Mouse (Mus musculus) CH12.LX (cell line): ENCODE data around the gene Gm16181. TPM values are rescaled to one million over a fixed set of nuclear protein-coding genes. Genes with fewer than 3 reads are reported as not detected.
A peak's percentile ranks its signal among the peaks of the same experiment; 100 is the strongest.

Experiments
- DNase-seq: peaks from one replicate; pipeline ENCODE4 v3.0.0-alpha.2; 2013; ENCODE audit errors: extremely low read depth
- H3K27ac ChIP-seq: 2 replicates; pipeline ENCODE4 v1.5.1; 2012; ENCODE audit warnings: low read depth, mild to moderate bottlenecking, control low read depth, moderate library complexity; ENCODE audit not compliant: insufficient read depth
- H3K27me3 ChIP-seq: replicated peaks from 2 replicates; pipeline ENCODE3; 2012; ENCODE audit warnings: inconsistent platforms
- H3K36me3 ChIP-seq, 2 experiments: replicated peaks in 1 of 2; 2 replicates each; pipeline versions ENCODE3 to v1.6.1; 2012; ENCODE audit warnings: inconsistent platforms in 1 of 2, low read length in 1 of 2, mild to moderate bottlenecking in 1 of 2, mixed read lengths in 1 of 2, moderate library complexity in 1 of 2; ENCODE audit not compliant: control insufficient read depth in 1 of 2, insufficient read depth in 1 of 2
- H3K4me1 ChIP-seq, 2 experiments: 2 replicates each; pipeline ENCODE4 v1.6.1; 2012; ENCODE audit warnings: inconsistent platforms in 1 of 2, moderate library complexity in 1 of 2; ENCODE audit not compliant: insufficient read depth in 2 of 2, control insufficient read depth in 1 of 2
- H3K4me2 ChIP-seq: 2 replicates; pipeline ENCODE4 v1.6.1; 2012; ENCODE audit warnings: low read depth, mild to moderate bottlenecking, control low read depth; ENCODE audit not compliant: poor library complexity, insufficient read depth, severe bottlenecking
- H3K4me3 ChIP-seq, 3 experiments: fragments of 150-350 bp in 1 of 3; sonication (generic) in 1 of 3; replicated peaks in 1 of 3; 2 replicates each; pipeline versions ENCODE3 to v1.5.1; 2011 to 2012; ENCODE audit warnings: low read depth in 2 of 3, low read length in 2 of 3, mild to moderate bottlenecking in 2 of 3, moderate library complexity in 2 of 3, control low read depth in 1 of 3, improper control_type of control experiment in 1 of 3, inconsistent platforms in 1 of 3, mixed read lengths in 1 of 3; ENCODE audit not compliant: poor library complexity in 1 of 3
- H3K79me2 ChIP-seq: replicated peaks from 2 replicates; pipeline ENCODE4 v1.6.1; 2012; ENCODE audit warnings: mild to moderate bottlenecking, moderate library complexity; ENCODE audit not compliant: control insufficient read depth, poor library complexity, insufficient read depth, severe bottlenecking; ENCODE audit errors: extremely low read depth
- H3K9ac ChIP-seq: 2 replicates; pipeline ENCODE4 v1.6.1; 2012; ENCODE audit warnings: low read depth, mild to moderate bottlenecking, control low read depth, moderate library complexity; ENCODE audit not compliant: insufficient read depth
- H3K9me3 ChIP-seq: replicated peaks from 2 replicates; pipeline ENCODE3; 2012; ENCODE audit warnings: low read length, inconsistent platforms, mixed read lengths
- BHLHE40 ChIP-seq: IDR thresholded peaks from 2 replicates; pipeline ENCODE4 v1.6.1; 2011; ENCODE audit warnings: mild to moderate bottlenecking, low read depth, low read length, improper control_type of control experiment
- CHD1 ChIP-seq: IDR thresholded peaks from 2 replicates; pipeline ENCODE4 v1.6.1; 2012; ENCODE audit warnings: low read depth, low read length, improper control_type of control experiment, inconsistent platforms
- CTCF ChIP-seq, 2 experiments: IDR thresholded peaks in 1 of 2; conservative IDR thresholded peaks in 1 of 2; 2 replicates each; pipeline ENCODE4 v1.5.1; 2011 to 2012; ENCODE audit warnings: low read depth in 2 of 2, low read length in 2 of 2, improper control_type of control experiment in 1 of 2, inconsistent platforms in 1 of 2, mild to moderate bottlenecking in 1 of 2, moderate library complexity in 1 of 2
- E2F4 ChIP-seq: IDR thresholded peaks from 2 replicates; pipeline ENCODE4 v1.6.1; 2011; ENCODE audit warnings: low read depth, low read length, improper control_type of control experiment; ENCODE audit not compliant: insufficient replicate concordance
- ELF1 ChIP-seq: IDR thresholded peaks from 2 replicates; pipeline ENCODE4 v1.6.1; 2014; ENCODE audit warnings: low read depth, mild to moderate bottlenecking, inconsistent platforms, low read length, improper control_type of control experiment
- HCFC1 ChIP-seq: IDR thresholded peaks from 2 replicates; pipeline ENCODE4 v1.6.1; 2012; ENCODE audit warnings: low read depth, mild to moderate bottlenecking, inconsistent platforms, low read length, improper control_type of control experiment
- KAT2A ChIP-seq: IDR thresholded peaks from 2 replicates; pipeline ENCODE4 v1.6.1; 2012; ENCODE audit warnings: low read length, improper control_type of control experiment, inconsistent platforms; ENCODE audit not compliant: insufficient replicate concordance
- MAFK ChIP-seq: IDR thresholded peaks from 2 replicates; pipeline ENCODE4 v1.6.1; 2011; ENCODE audit warnings: low read length, improper control_type of control experiment; ENCODE audit not compliant: insufficient replicate concordance
- MAX ChIP-seq: IDR thresholded peaks from 2 replicates; pipeline ENCODE4 v1.6.1; 2011; ENCODE audit warnings: low read length, improper control_type of control experiment
- MAZ ChIP-seq: IDR thresholded peaks from 2 replicates; pipeline ENCODE4 v1.6.1; 2012; ENCODE audit warnings: low read depth, mild to moderate bottlenecking, inconsistent platforms, low read length, improper control_type of control experiment, moderate library complexity
- MXI1 ChIP-seq: IDR thresholded peaks from 2 replicates; pipeline ENCODE4 v1.6.1; 2011; ENCODE audit warnings: mild to moderate bottlenecking, low read depth, low read length, improper control_type of control experiment
- MYC ChIP-seq: IDR thresholded peaks from 2 replicates; pipeline ENCODE4 v1.6.1; 2011; ENCODE audit warnings: low read depth, mild to moderate bottlenecking, improper control_type of control experiment, low read length
- NELFE ChIP-seq: IDR thresholded peaks from 2 replicates; pipeline ENCODE4 v1.6.1; 2011; ENCODE audit warnings: low read depth, low read length, improper control_type of control experiment
- NRF1 ChIP-seq: IDR thresholded peaks from 2 replicates; pipeline ENCODE4 v1.6.1; 2014; ENCODE audit warnings: low read depth, mild to moderate bottlenecking, inconsistent platforms, low read length, improper control_type of control experiment, moderate library complexity
- PAX5 ChIP-seq: IDR thresholded peaks from 2 replicates; pipeline ENCODE4 v1.6.1; 2012; ENCODE audit warnings: low read length, inconsistent platforms, mixed read lengths
- POLR2A ChIP-seq: IDR thresholded peaks from 2 replicates; pipeline ENCODE4 v1.6.1; 2011; ENCODE audit warnings: low read depth, mild to moderate bottlenecking, improper control_type of control experiment, low read length
- RAD21 ChIP-seq: IDR thresholded peaks from 2 replicates; pipeline ENCODE4 v1.6.1; 2011; ENCODE audit warnings: low read depth, mild to moderate bottlenecking, low read length, improper control_type of control experiment, moderate library complexity
- RCOR1 ChIP-seq: conservative IDR thresholded peaks from 2 replicates; pipeline ENCODE4 v1.6.1; 2012; ENCODE audit warnings: low read depth, mild to moderate bottlenecking, inconsistent platforms, low read length, improper control_type of control experiment
- SIN3A ChIP-seq: IDR thresholded peaks from 2 replicates; pipeline ENCODE4 v1.6.1; 2012; ENCODE audit warnings: low read length, improper control_type of control experiment, inconsistent platforms
- TBP ChIP-seq: conservative IDR thresholded peaks from 2 replicates; pipeline ENCODE4 v1.6.1; 2011; ENCODE audit warnings: low read depth, low read length, improper control_type of control experiment
- TCF12 ChIP-seq: IDR thresholded peaks from 2 replicates; pipeline ENCODE4 v1.6.1; 2014; ENCODE audit warnings: low read depth, mild to moderate bottlenecking, inconsistent platforms, low read length, improper control_type of control experiment
- UBTF ChIP-seq: IDR thresholded peaks from 2 replicates; pipeline ENCODE4 v1.6.1; 2012; ENCODE audit warnings: low read depth, mild to moderate bottlenecking, inconsistent platforms, low read length, improper control_type of control experiment, moderate library complexity
- USF1 ChIP-seq: IDR thresholded peaks from 2 replicates; pipeline ENCODE4 v1.6.1; 2014; ENCODE audit warnings: low read depth, mild to moderate bottlenecking, inconsistent platforms, low read length, improper control_type of control experiment
- USF2 ChIP-seq: conservative IDR thresholded peaks from 2 replicates; pipeline ENCODE4 v1.6.1; 2011; ENCODE audit warnings: low read depth, low read length, improper control_type of control experiment
- ZC3H11A ChIP-seq: IDR thresholded peaks from 2 replicates; pipeline ENCODE4 v1.6.1; 2012; ENCODE audit warnings: low read depth, mild to moderate bottlenecking, inconsistent platforms, low read length, improper control_type of control experiment
- dilution Hi-C: fragments of 300-500 bp; cut with MboI; formaldehyde crosslinking; loops from 2 replicates; pipeline ENCODE4 v1.14.3; 2020; ENCODE audit warnings: low sequenced_read_pairs; ENCODE audit not compliant: extremely low pct_unique_long_range_greater_than_20kb, extremely low pct_ligation_motif_present
- in situ Hi-C: fragments of 300-500 bp; cut with MboI; formaldehyde crosslinking; loops from 3 replicates; pipeline ENCODE4 v1.14.3; 2019; ENCODE audit warnings: low sequenced_read_pairs, low pct_ligation_motif_present, low pct_unique_long_range_greater_than_20kb, mixed read lengths
- polyA plus RNA-seq: library from polyadenylated mRNA; unstranded; fragments of >175 nt; gene quantifications from 2 replicates; pipeline ENCODE4 v1.2.1, GENCODE M21; 2012; ENCODE audit warnings: low read depth; ENCODE audit not compliant: insufficient read length
- total RNA-seq, 2 experiments: library from RNA; depleted of rRNA; stranded (reverse); fragments of 300-350 nt in 1 of 2; fragments of >200 nt in 1 of 2; gene quantifications; 2 replicates each; pipeline ENCODE4 v1.2.3; 2012 to 2014

Gm16181 gene
- total and polyA plus RNA-seq, 3 experiments: not detected

DNA sequence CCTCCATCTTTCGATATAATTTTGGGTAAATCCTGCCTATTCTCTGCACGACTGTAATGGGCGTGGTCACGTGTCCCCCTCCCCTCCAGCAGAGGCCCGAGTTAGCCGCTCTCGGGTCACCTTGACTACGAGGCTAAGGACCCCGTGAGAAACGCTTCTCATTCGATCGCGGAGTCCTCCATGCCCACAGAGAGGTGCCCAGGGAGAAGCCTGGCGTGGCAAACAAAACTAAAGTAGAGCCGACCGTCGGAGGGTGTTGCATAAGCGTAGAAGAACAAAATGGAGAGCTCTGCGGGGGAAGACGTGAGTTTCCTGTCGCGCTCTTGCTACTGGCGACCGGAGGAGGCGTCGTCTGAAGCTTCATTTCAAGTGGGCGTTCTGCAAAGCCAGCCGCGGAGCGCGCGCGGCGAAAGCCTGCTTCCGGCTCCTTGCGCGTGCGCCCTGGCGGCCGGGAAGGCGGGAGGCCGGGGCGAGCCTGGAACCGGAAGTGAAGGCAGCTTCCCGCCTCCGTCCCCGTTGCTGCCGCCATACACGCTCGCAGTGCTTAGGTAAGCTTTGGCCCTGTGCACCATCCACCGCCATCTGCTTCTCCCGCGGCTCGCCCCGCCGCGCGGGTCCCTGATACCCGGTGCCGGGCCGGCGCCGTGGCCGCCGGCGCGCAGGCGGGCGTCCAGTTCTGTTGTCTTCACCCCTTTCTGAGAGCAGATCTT is 20.8 kb downstream of the Gm16181 start, which contains the start of gene Ddx39b:
TSS of gene Ddx39b (plus strand) at position 442 of the 710 bp plus-strand sequence.
- DNase-seq: peak; percentile 96
- Histone ChIP-seq H3K36me3 (peaks cover 27 to 49% of the 10 kb centered on the region in 2 experiments), H3K27me3 (peaks cover 3% of the 10 kb centered on the region), H3K27ac (peak within 1 kb of the TSS; percentile 88), H3K9me3 (no peaks in the 10 kb centered on the region), H3K4me2 (peak within 1 kb of the TSS; percentile 77), H3K9ac (peak within 1 kb of the TSS; percentile 99), H3K4me1 (peaks cover 6 to 47% of the 10 kb centered on the region in 2 experiments), H3K79me2 (peaks cover 48% of the 10 kb centered on the region), H3K4me3 (peak within 1 kb of the TSS; percentile 90 to 92 (median 92))
- in situ Hi-C loops (no loop called here), dilution Hi-C loops (no loop called here)
- TF ChIP-seq TCF12 (peak; percentile 89), E2F4 (no peak; the same call in 1 of the 2 replicates), MXI1 (peak; percentile 96), BHLHE40 (peak; percentile 93), ELF1 (peak; percentile 98), MAFK (no peak), CTCF (conservative IDR thresholded peaks at IDR 0.05 in 1 of 2, IDR thresholded peaks at IDR 0.05 in 1 of 2; ENCODE audit: low read depth in 2 of 2, low read length in 2 of 2) (0 out of 4 replicates have a peak, but pooled peaks of 1 of the 2 experiments have one; percentile 17), CHD1 (peak; percentile 79; the same call in 1 of the 2 replicates), USF1 (peak; percentile 95), RAD21 (no peak), MAX (peak; percentile 100), PAX5 (no peak), MYC (peak; percentile 93), KAT2A (peak; percentile 97), ZC3H11A (no peak), SIN3A (peak; percentile 80), RCOR1 (no peak), UBTF (no peak), POLR2A (peak; percentile 81), USF2 (peak; percentile 94), TBP (peak; percentile 86), NELFE (peak; percentile 71), NRF1 (peak; percentile 91), HCFC1 (peak; percentile 83), MAZ (peak; percentile 95)
